Mouse (Mus musculus) adrenal gland, adult (tissue): Measurements from ENCODE around the gene Magi2.

Source experiments
- DNase-seq, 2 experiments: peaks; one replicate each; pipeline ENCODE4 v3.0.0; 2022 to 2023; ENCODE audit warnings: low spot score in 1 of 2; ENCODE audit not compliant: inconsistent age in 2 of 2

The Magi2 gene

GRCm38 (mm10) chr5:19909071-19909470 is 682.2 kb downstream of the Magi2 start:
- DNase-seq, result peak in 1 of 2 experiments; percentile 29

- DNase-seq, result no peak
Observed at GRCm38 (mm10) chr5:19909664-19910063, 682.8 kb downstream of the Magi2 start.

GRCm38 (mm10) chr5:19932102-19932501 is 705.3 kb downstream of the Magi2 start:
- DNase-seq, result no peak

GRCm38 (mm10) chr5:19933190-19933589 is 706.4 kb downstream of the Magi2 start:
- no peak for DNase-seq

- DNase-seq, result no peak
Observed at GRCm38 (mm10) chr5:19951102-19951501, 724.3 kb downstream of the Magi2 start.

- no peak for DNase-seq
Observed at GRCm38 (mm10) chr5:19964113-19964512, 737.3 kb downstream of the Magi2 start.

- no peak for DNase-seq
Observed at GRCm38 (mm10) chr5:19972736-19973135, 745.9 kb downstream of the Magi2 start.

- no peak for DNase-seq
Observed at GRCm38 (mm10) chr5:19973852-19974251, 747.0 kb downstream of the Magi2 start.

- no peak for DNase-seq
Observed at GRCm38 (mm10) chr5:19981518-19981917, 754.7 kb downstream of the Magi2 start.

- DNase-seq, result no peak
Observed at GRCm38 (mm10) chr5:19982031-19982430, 755.2 kb downstream of the Magi2 start.

- no peak for DNase-seq
Observed at GRCm38 (mm10) chr5:19999486-19999885, 772.6 kb downstream of the Magi2 start.

GRCm38 (mm10) chr5:19999912-20000311 is 773.1 kb downstream of the Magi2 start:
- DNase-seq, result no peak

- no peak for DNase-seq
Observed at GRCm38 (mm10) chr5:20006616-20007015, 779.8 kb downstream of the Magi2 start.

GRCm38 (mm10) chr5:20007246-20007645 is 780.4 kb downstream of the Magi2 start:
- DNase-seq, result no peak

- DNase-seq, result peak in 1 of 2 experiments; percentile 26
Observed at GRCm38 (mm10) chr5:20010210-20010609, 783.4 kb downstream of the Magi2 start.

GRCm38 (mm10) chr5:20018063-20018462 is 791.2 kb downstream of the Magi2 start:
- no peak for DNase-seq

- DNase-seq, result no peak
Observed at GRCm38 (mm10) chr5:20046649-20047048, 819.8 kb downstream of the Magi2 start.

GRCm38 (mm10) chr5:20048386-20048785 is 821.5 kb downstream of the Magi2 start:
- no peak for DNase-seq

- DNase-seq, result no peak
Observed at GRCm38 (mm10) chr5:20050284-20050683, 823.4 kb downstream of the Magi2 start.

GRCm38 (mm10) chr5:20055000-20055399 is 828.2 kb downstream of the Magi2 start:
- no peak for DNase-seq

- DNase-seq, result no peak
Observed at GRCm38 (mm10) chr5:20056074-20056842, 829.4 kb downstream of the Magi2 start.

- DNase-seq, result no peak
Observed at GRCm38 (mm10) chr5:20056856-20057255, 830.0 kb downstream of the Magi2 start.

GRCm38 (mm10) chr5:20062011-20062410 is 835.2 kb downstream of the Magi2 start:
- DNase-seq, result no peak
